Mouse (Mus musculus) heart, adult 11 months (tissue): ENCODE measurements at regions not wholly inside any gene's neighbourhood (a gene's known extent, or its start where the extent isn't known, plus 50 kb on each side); places are given as distances from the start of the nearest gene placed in this dataset.

Experiments used
- DNase-seq: peaks from one replicate; pipeline ENCODE4 v3.0.0; 2022

DNA sequence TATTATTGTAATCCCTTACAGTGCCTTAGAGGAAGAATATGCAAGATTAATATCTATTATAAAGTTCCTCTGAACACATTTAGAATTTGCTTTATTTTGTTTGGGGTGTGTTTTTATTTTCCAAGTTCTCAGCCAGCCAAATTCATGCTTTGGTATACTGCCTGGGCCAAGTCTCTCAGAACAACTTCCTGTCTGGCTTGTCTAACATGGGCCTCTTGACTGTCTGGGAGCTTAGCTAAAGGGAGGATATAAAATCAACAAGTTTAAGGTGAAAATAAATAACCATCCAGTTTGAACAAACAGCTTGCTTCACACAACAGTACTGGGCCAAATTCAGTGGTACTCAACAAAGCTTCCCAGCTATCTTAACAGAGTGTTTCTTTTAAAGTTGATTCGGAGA, 669.5 kb downstream of the Kcnj2 start:
- peak; percentile 91 for DNase-seq

DNA sequence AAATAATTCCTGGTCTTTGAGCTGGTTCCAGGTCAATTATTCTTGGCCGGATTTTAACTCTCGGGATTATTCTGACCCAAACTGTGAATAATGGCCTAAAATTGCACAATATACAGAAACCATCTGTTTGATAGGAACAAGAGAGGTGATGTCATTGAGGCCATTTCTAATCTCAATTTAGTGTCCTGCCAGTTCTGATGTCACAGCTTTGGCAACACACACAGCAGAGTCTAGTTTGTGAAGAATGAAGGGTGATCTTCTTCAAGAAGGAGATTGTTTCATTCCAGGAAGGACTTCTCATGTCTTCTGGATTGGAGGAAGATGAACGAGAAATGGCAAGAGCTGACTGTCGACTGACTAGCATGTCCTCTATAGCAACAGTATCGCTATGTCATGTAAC, 670.0 kb downstream of the Kcnj2 start:
- DNase-seq: peak; percentile 97

DNA sequence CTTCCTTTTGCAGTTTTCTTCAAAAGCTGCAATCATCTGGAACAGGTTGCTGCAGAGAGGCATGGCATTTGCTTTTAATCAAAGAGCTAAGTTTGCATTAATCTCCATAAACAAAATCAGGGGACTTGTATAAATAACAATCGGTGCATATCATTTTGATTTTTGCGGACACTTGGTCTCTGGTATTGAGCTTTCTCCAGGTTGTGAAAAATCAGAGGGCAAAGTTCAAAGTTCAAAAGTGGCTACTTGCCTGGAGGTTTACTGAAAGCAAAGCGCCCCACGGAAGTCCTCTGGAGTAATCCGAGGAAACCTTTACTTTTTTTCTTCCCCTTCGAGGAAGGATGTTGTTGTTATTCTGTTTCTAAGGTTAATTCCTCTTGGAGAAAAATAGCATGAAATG, 677.4 kb downstream of the Kcnj2 start:
- no peak for DNase-seq

DNA sequence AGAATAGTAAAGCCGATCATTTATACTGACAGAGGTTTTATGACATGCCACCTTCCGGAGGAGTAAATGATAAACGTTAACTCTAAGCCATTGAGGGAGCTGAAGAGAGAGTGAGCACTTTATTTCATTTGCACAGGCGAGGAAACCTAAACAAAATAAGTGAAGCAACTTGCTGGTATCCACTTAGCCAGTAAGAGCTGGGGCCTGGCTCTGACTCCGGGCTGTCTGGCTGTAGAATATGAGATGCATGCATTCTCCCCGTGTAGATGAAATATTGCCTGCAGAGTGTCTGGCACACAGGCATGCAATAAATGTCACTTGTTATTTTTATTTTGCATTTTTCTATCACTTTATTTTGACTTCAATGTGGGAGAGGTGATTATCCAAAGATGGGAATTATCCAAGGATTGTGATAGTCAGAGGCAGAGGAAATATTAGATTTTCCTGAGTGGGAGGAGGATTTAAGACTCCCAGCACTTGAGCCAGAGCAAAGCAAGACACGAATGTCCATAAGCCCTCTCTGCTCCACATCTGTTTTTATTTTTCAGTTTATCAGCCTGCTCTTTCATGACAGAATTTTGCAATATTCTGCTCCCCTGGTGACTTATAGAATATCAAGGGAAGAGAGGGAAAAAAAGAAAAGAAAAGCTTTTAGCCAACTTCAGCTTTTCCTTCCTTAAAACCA, 681.4 kb downstream of the Kcnj2 start:
- peak; percentile 75 for DNase-seq

DNA sequence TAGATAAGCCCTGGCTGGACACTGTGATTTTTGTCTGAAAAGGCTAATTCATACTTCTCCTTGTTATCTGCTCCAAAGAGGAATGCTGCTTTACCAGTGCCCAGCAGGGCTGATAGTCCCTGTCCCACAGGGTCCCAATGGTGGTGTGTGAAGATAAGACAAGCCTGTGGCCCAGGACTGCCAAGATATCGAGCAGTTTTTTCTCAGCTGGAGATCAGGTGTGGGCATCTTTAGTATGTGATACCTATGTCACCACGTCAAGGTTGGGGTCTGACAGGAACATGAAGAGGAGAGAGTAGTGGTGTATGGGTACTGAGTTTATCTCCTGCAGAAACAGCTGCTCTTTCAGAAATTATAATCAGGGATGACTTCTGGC, 682.0 kb downstream of the Kcnj2 start:
- peak; percentile 83 for DNase-seq

DNA sequence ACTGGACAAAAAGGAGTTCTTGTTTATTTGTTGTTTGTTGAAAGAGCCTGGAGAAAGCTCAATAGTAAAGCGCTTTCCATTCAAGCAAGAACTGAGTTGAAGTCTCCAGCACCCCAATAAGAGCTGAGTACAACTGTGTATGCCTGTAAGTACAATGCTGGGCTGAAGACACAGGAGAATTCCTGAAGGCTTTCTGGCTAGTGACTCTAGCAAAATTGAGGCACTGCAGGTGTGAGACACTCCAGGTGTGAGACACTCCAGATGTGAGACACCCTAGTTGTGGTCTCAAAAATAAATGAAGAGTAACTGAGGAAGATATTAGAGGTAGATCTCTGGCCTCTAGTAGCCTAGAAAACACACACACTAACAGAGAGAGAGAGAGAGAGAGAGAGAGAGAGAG, 682.5 kb downstream of the Kcnj2 start:
- peak; percentile 70 for DNase-seq

DNA sequence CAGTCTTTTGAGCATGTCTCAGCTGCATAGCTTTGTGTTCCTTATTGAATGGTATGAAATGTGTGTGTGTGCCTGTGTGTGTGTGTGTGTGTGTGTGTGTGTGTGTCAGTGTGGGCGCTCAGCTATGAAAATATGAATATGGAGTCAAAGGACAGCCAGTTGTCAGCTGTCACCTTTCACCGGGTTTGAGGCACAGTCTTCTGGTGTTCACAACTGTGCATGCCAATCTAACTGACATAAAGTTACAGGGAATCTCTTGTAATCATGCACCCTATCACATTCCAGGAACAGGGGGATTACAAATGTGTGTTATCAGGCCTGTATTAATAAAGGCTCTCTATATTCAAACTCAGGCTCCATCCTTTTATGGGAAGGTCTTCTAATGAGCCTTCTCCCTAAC, 688.8 kb downstream of the Kcnj2 start:
- peak; percentile 37 for DNase-seq

DNA sequence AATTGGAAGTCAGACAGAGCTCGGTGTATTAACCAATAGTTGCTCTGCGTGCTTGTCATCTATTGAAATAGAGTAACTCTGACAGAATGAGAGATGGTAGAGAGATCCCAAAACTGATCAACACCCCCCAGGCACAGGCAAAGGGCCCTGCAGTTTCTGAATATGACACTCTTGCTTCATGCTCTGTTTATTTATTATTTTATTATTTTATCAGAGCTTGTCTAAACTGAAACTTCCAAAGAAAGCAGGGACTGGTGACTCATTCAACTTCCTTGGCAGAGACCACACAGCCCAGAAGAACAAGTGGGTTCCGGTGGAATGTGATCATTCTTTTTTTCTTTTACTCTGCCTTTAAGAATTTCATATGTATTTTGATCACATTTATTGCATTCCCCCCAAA, 697.1 kb downstream of the Kcnj2 start:
- peak; percentile 87 for DNase-seq

DNA sequence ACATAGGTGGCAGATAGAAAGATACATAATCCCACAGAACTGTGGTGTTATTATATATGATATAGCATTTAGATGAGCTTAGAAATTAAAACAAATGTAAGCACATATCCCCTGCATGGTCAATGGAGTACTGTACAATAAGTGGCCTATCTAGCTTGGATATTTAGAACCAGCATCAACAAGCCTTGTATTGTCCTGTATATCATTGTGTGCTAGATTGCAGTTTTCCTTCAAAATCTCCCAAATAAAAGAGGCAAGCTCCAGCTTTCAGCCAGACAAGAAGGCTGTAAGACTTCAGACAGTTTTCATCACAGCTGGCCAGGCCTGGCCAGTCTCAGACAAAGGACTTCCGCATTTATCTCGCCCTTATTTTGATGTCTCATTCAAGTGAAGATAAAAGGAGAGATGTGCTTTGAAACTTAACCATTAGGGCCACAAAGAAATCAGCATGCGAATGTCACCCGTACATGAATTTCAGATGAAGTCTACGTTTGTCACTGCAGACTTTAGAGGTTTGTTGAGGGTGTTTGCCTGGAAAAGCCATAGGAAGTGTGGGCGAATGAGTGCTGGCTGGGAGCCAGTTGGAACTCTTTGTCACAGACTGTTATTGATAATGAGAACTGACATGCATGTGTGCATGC, 700.5 kb downstream of the Kcnj2 start:
- DNase-seq: no peak

DNA sequence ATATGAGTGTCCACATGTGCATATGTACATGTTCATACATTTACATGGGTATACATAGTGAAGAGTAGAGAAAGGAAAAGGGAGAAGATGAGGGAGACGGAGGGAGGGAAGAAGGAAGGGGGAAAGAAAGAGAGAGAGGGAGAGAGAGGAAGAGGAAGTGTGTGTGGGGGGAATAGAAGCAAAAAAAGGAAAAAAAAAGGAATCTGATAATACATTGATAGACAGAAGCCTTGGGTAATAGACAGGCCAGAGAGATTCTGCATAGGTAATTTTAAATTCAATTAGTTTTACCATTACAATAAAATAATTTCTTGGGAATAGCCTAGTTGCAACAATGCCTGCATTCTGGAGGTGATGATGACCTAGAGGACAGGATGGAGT, 701.0 kb downstream of the Kcnj2 start:
- no peak for DNase-seq

DNA sequence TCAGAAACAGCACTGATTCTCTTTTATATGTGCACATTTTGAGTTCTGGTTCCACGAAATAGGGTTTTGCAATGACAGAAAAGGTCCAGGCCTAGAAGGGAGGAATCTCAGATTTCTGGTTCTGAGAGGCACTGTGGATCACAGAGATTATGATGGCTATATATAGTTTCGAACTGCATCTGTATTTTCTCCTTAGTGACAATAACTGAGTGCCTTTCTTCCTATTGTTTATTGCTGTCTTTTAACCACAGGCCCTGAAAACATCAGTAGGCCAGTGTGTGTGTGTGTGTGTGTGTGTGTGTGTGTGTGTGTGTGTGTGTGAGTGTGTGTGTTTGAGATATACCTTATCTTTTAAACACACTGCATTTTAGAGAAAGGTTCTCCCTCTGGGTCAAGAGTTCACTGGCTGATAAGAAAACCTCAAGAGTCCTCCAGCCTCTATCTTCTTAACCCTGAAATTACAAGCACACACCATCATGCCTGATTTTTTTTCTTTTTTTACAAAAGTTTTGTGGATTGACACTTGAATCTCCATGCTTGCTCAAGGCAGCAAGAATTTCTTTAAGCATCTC, 708.2 kb downstream of the Kcnj2 start:
- no peak for DNase-seq

DNA sequence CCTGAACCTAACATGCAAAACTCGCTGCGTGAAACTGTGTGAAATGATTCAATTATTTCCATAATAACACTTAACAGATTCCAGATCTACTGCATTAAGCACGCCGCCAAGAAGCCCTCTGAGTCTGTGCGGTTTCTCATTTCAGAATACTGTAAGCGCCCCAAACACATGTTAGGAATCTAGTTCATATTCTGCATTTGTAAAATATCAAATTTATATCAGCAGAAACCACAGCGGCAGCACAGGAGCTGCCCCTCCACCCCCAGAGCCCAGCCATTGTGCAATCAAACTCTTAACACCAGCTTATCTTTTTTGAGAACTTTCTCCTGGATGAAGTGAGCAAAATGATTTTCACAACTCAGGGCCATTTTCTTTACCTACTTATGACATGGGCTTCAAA, 715.4 kb downstream of the Kcnj2 start:
- peak; percentile 88 for DNase-seq

DNA sequence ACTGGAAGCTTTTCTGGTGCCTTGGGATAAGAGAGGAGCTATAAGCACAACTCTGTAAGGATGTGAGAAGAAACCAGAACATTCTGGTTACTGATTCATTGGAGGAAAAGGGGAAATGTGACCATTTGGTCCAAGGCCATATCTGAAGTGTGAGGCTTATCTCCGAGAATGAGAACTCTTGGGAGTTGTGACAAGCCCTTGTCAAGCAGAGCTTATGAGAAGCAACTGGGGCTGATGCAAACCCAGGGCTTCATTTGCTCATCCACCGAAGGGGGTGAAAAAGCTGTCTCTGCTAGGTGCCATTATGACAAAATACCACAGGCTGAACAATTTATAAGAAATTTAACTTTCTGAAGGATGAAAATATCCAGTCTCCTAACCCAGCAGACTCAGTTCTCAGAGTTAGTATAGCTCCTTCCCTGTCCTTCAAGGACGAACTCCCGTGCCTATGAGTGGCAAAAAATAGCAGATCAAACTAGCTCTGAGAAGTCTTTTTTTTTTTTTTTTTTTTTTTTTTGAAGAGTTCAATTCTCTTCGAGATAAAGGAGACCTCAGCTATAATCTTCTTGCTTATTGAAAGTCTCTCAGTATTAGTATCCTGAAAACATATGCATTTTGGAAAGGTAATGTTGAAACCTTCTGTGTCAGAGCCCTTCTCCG, 725.4 kb downstream of the Kcnj2 start:
- no peak for DNase-seq

DNA sequence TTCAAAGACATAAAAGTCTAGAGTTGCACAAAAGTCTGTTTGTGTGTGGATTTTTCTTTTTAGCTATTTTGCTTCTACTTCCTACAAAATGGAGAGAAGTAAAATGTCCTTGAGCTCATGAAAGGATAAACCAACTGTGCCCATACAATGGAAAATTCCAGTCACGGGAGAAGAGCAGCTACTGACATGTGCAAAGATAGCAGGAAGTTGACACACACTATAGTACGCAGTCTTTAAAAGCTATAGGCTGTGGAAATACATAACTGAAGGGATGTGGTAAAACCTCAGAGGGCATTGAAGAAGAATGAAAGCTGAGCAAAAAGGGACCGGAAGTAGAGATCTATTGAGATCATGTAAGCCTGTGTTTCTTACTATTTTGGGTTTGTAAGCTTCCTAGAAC, 735.1 kb downstream of the Kcnj2 start:
- DNase-seq: no peak

DNA sequence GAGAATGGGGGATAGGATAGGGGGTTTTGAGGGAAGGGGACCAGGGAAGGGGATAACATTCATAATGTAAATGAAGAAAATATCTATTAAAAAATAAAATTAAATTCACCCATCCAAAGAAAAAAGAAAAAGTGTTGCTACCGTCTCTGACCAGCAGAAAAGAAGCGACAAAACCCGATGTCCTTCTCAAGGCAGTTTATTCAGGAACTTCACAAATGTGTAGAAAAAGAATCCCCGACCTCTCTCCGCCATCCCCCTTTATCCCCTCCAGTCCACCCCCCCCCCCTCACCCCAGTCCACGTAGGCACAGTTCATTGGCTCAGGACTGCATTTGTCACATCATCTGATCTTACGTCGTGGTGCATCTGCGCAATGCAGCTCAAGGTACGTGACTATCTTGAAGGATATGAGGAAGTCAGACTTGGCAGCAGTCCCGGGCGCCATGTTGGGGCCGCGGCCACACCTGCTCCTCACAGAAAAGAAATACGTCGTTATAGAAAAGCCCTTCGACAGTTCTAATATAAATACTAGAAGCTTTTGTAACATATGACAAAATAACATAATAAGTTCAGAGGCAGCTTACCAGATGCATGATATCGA, 750.3 kb downstream of the Kcnj2 start:
- no peak for DNase-seq

DNA sequence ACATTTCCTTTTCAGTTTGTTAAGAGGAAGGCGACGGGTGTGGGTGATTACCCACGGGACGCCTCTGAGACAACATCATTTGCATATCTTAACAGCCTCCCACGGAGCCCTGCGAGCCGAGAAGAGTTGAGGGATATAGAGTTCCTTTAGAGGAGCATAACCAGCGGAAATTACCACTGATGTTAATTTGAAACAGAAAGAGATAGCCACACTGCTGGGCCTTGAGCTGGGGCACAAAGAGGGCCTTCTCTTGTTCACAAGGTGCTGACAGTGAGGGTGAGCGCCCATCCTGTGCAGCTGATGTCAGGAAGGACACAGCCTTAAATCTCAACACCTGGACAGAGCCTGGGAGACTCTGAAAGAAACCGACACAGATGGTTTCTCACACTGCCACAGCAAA, 752.2 kb downstream of the Kcnj2 start:
- DNase-seq: peak; percentile 84

DNA sequence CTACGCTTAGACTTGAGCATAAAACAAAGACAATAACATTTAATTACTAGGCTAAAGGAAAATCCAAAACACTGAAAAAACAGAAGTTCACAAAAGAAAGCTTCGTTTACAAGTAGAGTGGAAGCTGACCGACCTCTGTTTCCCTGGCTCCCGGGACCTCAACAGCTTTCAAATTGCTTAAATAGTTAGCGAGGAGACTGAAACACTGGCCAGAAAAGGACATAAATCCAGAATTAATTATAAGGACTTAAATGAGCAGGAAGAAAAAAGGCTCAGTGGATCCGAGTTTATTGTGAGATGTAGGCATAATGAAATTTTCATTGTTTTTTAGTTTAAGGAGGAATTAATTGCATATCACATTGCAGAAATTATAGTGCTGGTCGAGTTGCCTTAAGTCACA, 754.4 kb downstream of the Kcnj2 start:
- DNase-seq: no peak

DNA sequence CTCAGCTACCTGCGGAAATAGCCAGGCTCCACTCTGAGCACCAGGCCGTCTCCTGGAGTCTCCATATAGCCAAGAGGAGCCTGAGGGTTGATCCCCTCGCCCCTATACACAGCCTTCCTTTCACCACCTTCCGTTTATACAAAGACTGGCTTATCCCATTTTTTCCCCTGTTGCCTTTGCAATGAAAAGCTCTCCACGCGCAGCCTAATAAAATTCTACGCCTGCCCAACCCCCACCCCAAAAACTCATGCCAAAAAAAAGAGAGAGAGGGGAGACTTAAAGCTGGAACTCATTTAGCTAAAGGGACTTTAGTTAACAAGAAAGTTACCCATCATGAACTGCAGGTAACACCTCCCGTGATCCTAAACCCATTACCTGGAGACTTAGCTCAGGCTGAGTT, 762.5 kb downstream of the Kcnj2 start:
- no peak for DNase-seq

DNA sequence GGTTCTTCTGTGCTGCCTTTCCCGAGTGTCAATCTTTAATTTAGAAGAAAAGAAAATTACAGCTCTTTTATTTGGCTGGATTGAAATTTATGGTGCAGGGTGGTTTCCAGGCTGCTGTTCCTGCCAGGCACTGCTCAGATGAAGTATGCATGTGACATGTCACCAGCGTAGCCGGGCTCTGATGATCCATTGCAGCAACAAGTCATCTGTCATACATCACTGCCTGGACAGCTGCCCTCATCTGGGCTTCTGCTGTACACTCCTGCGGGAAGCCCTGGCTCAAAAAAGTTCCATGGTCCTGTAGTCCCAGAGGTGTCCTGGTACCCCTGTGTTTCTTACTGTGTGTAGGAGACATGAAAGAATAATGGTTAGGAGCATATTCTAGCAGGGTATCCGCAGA, 773.0 kb downstream of the Kcnj2 start:
- DNase-seq: no peak

DNA sequence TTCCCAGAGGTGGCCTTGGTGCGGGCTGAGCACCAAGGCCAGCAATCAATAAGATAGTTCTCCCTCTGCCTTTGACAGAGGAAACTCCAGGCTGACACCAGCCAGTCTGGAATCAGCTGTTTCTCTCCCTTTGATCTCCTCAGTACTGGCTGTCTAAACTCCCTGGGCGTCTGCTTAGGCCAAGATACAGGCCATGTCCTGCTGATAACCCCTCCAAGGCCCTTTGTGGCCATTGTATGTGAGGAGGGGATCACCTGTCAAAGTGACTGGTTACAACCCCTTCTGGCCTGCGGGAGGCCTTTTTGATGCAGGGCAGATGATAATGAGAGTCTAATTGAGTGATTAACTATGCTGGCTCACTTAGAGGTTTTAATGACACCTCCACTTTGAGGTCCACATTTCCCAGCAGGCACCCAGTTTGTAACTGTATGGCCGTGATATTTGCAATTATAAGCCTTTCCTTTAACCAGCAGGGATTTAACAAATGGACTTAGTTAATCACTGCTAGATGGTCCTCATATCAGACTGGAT, 777.8 kb downstream of the Kcnj2 start:
- no peak for DNase-seq

DNA sequence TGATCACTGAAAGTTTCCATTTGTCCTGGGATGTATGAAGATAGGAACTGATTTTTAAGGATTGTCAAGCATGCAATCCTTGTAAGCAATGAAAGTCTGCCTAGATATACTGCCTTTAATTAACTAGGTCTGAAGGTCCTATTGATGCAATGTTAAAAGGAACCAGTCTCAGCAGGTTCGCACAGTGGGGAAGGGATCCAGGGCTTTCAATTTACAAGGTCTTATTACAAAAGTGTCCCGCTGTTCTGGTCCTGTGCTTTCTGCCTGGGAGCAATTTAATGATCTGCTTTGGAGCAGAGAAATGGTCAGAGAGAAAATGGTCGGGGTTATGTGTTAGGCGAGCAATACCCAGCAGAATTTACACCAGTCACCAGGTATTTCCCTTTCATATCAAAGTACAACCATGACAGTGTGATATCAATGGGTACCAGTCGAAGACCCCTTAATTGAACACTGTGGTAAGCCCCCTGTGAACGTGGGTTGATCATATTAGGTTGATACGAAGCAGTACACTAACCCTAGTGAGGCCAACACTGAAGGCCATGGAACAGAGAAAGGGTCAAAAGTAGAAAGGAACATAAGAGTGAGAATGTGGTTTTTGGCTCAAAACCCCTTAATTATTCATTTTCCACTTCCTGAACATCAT, 778.5 kb downstream of the Kcnj2 start:
- no peak for DNase-seq

DNA sequence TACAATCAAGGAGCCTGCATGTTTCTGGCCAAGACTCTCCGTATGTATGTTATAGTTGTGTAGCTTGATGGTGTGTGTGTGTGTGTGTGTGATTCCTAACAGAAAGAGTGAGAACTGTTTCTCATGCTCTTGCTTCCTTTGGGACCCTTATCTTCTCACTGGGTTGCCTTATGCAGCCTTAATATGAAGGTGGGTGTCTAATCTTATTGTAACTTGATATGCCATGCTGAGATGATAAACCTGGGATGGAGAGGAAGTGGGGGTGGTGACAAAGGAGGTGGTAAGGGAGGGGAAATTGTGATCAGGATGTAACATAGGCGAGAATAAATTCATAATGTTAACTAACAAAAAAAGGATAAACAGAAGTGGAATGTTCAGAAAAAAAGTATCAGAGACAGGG, 791.3 kb downstream of the Kcnj2 start:
- DNase-seq: no peak

DNA sequence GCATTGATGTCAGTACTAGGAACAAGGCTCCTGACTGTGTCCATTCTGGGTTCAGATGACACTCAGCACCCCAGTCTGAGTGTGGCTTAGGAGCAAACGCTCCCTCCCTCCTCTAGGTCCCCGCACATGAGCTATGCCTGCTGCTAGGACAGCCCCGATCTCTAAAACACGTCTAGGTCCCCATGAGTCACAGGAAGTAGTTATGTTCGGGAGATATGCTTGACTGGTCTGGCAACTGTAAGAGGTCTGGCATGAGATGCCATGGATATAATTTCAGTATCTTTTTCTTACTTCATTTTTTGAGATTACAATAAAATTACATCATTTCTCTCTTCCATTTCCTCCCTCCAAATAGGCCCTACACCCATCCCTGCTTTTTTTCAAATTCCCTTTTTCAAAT, 792.1 kb downstream of the Kcnj2 start:
- DNase-seq: peak; percentile 90
